Mouse (Mus musculus): ENCODE measurements at regions not wholly inside any gene's neighbourhood (a gene's known extent, or its start where the extent isn't known, plus 50 kb on each side); places are given as distances from the start of the nearest gene placed in this dataset.

DNA sequence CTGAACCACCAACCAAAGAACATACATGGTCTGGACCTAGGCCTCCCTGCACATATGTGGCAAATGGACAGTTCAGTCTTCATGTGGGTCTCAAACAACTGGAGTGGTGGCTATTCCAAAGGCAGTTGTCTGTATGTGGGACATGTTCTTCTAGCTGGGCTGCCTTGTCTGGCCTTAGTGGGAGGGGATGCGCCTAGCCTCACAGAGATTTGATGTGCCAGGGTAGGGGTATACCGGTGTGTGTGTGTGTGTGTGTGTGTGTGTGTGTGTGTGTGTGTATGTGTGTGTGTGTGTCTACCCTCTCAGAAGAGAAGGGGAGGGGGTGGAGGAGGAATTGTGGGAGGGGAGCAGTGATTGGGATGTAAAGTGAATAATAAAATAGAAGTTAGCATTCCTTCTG lies 344.0 kb downstream of the Dhx35 start:
- no peak for DNase-seq (ENCODE audit: low spot score in 2 of 2)

- no peak for DNase-seq (ENCODE audit: low spot score in 2 of 2)
Measured at GRCm38 (mm10) chr2:159145980-159146379, 351.4 kb downstream of the Dhx35 start.

DNA sequence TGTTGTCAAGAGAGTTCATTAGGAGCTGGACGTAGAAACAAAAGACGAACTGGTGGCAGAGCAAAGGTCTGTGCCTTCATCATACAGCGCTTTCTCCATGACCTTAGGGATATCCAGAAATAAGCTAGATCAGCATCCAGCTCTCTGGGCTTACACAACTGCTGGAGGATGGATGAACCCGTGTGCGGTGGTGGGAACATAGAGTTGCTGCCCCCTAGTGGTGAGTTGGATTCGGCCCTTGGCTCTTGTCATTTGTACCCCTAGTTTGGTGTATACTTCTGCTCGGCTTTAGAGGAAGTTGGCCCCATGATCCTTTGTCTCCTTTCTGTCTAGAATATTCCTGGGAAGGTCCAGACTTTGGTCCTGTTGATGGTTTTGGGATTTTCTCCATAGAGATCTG lies 369.4 kb downstream of the Dhx35 start:
- no peak for DNase-seq (ENCODE audit: low spot score in 2 of 2)

DNA sequence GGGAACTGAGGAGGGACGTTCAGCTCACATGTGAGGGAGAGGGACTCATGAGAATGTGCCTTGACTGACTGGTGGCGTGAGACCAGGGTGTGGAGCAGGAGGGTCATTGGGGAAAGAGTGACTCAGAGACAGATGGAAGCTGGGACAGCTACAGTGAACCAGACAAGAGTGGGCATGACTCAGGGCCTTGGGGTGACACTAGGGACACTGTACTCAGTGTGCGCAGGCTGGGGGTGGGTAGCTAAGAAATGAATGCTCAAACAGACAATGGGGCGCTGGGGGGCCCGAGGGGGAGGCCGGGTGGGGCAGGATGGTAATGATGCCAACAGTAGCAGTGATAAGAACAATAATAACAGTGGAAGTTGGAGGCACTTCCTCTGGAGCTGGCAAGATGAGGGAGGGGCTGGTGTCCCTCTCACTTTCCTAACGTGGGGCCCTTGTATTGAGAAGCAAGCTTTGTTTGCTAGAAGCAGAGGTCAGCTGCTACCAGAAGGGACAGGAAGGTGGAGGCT lies 374.0 kb downstream of the Dhx35 start:
- DNase-seq (ENCODE audit: low spot score in 2 of 2), result no peak

- DNase-seq (ENCODE audit: low spot score in 2 of 2), result no peak
Measured at GRCm38 (mm10) chr2:159196156-159196555, 401.5 kb downstream of the Dhx35 start.

DNA sequence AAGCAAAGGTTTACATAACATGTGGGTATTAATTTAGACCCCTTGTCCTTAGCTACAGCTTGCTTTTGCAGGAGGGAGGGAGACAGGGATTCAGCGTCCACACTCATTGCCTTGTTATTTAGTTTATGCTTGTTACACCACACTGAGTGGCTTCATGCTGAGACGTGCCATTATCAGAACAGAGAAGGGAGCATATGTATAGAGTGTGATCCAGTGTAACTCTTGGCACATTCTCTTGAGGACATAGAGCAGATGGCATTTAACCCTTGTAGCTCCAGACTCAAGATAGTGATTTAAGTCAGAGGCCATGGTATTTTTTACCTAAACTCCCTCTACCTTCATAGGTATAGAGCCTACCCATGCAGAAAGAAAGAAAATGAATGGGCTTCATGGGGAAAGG lies 437.7 kb downstream of the Dhx35 start:
- DNase-seq (ENCODE audit: low spot score in 2 of 2), result no peak

- no peak for DNase-seq (ENCODE audit: low spot score in 2 of 2)
Measured at GRCm38 (mm10) chr2:159235000-159235399, 440.4 kb downstream of the Dhx35 start.

DNA sequence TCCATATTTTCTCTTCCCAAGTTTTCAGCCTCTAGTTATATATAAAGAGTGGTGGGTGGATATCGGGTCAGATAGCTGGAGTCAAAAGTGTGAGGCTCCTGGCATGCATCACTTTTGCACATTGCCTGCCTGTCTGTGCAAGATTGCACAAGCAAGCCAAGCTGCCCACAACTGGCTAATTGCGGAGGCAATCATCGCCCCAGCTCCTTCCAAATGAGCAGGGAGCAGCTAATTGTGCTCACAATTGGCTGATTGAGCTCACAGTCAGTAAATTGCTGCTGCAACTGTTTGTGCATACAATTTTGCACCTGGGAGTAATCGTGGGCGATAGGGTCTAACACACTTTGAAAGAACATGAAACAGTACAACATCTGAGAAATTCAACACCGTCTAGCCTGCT lies 455.5 kb downstream of the Dhx35 start:
- no peak for DNase-seq (ENCODE audit: low spot score in 2 of 2)

- DNase-seq (ENCODE audit: low spot score in 2 of 2), result no peak
Measured at GRCm38 (mm10) chr2:159250993-159251665, 456.5 kb downstream of the Dhx35 start.

DNA sequence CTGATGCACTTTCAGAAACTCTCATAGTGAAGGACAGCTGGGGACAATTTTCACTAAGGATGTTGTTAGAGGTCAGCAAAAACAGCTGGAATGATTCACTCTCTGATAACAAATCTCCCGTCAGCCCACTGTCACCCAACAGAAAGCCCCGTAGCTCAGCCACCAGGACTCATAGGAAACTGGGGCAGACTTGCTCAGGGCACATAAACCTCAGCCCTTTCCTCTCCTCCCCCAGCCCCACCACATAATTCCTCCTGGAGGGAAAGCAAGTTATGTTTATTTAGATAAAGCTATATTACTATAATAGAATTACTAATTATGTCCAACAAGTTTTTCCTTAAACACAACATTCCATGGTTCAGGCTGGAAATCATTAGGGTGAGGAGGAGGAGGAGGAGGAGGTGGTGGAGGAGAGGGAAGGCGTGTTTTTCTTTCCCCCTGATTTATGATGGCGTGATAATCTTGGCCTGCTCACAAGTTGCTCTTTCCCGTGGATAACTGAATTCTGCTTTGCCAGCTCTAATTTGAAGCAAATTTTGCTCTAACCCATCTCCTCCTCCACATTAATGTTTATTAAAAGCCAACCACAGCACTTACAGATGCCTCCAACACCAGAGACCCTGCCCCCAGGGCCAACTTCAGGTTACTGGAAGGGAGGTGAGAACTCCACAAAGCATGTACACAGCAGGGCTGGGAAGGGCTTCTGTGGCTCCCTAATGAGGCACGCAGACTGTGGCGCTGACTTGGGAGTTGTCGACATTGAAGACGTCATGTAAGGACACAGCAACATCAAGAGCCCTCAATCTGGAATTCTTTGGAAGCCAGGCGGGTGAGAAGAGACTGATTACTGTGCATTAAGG lies 475.8 kb downstream of the Dhx35 start:
- DNase-seq (ENCODE audit: low spot score in 2 of 2), result no peak

DNA sequence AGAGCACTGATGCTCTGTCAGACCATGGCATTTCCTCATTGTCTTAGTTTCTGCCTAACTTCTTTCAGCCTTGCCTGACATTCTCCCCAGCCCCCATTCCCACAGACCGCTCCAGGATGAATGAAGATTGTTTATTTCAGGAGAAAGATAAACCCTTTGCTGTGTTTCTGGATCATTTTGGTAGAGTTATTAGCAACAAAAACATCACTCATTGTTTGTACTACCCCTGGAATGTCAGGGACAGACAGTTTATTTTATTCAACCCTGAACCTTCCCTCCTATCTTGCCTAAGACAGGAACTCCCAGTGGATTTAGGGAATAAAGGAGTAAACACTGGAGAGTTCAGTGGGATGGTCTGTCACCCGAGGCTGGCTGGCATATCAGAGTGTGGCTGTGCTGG lies 484.3 kb downstream of the Dhx35 start:
- DNase-seq (ENCODE audit: low spot score in 2 of 2), result no peak

DNA sequence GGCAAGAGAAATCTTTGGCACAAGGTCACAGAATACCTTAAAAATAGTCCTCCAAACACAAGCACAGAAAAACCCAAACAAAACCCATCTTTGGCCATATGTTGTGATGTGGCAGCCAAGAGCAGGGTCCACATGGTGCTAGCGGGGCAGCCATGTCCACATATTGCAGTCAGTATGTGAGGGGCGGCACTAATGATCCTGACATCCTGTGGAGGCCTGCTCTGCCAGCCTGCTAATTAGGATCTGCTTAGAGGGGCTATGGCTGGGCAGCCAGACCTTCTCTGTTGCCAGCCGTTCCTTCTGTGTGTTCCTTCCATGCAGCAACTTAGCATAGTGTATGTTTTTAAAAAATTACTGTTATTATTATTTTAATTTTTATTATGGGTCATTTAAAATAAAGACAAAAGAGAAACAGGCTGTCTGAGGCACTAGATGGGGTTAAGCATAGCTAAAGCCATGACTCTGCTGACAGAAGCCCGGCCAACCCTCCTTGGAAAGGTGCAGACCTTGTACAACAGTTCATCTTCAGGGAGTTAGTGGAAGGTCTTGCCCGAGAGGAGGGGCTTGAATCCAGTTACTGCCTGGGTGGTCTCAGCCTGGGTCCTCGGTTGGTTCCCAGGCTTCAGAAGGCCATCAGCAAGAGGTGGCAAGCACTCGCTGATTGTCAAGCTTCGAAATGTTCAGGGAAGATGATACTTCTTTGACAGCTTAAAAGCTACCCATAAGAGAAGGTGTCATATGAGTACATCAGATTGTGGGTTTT lies 487.1 kb downstream of the Dhx35 start:
- no peak for DNase-seq (ENCODE audit: low spot score in 2 of 2)

- no peak for DNase-seq (ENCODE audit: low spot score in 2 of 2)
Measured at GRCm38 (mm10) chr2:159284100-159284499, 489.5 kb downstream of the Dhx35 start.

DNA sequence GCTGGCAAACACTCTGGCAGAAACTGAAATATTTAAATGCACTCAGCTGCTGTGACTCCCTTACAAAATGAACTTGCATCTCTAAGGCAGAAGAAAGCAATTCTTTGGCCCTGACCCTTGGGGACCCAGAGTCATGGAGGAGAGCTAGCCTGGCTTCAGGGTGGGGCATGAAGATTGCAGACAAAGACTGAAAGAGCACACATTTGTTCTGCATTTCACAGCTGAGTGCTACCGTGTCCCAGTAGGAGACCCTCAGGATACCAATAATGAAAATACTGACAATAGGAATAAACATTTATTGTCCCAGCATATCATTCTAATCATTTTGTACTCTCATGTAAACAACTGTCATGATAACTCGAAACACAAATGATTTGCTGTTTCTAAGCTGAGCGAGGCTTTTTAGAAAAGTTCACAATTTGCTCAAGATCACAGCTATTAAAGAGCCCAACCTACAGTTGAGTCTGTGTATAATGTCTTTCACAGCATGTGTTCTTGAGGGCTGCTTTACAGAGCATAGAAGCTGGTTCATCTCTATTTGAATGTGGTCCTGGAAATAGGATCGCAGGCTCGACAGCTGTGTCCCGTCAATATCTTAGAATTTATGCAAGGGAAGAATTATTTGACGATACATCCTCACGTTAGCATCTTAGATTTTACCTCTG lies 490.1 kb downstream of the Dhx35 start:
- no peak for DNase-seq (ENCODE audit: low spot score in 2 of 2)

DNA sequence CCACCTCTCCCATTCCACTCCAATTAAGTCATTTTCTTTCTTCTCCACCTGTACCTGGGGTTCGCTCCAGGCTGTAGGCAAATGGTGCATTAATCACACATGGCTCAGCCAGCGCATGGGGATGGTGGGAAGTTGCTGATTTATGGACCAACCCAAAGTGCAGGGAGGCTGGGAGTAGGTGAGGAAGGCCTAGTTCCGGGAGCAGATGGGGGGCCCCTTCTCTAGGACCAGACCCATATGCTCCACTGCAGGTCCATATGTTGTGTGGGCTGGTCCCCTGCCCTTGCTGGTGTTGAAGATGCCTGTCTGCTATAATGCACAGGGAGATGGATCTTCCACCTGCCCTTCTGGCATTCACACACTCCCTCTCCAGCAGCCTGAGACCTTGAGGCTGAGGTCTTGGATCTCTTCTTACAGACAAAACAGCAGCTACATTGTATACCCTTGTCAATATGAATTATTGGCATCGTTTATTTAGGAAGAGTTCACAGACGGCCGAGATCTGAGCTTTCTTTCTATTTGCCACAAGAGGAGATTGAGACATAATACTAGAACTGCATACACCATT lies 493.5 kb downstream of the Dhx35 start:
- no peak for DNase-seq (ENCODE audit: low spot score in 2 of 2)

GRCm38 (mm10) chr2:159290081-159290480 lies 495.5 kb downstream of the Dhx35 start:
- DNase-seq (ENCODE audit: low spot score in 2 of 2), result no peak

GRCm38 (mm10) chr2:159307001-159307400 lies 512.4 kb downstream of the Dhx35 start:
- DNase-seq (ENCODE audit: low spot score in 2 of 2), result no peak

DNA sequence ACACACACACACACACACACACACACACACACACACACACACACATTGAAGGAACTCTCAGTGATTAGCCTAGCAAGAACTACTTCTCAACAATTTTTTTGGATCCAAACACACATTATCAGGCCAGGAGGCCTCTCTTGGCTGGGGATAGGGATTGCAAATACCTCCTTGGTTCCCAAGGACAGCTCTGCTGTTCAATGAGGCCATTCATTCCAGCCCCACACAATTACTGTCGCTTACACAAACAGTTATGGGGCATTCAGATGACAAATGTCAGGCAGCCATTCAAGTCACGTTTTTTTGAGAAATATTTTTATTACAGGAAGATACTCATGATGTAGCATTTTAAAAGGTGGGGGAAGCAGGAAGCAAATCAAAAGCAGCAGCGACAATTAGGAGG lies 540.1 kb downstream of the Dhx35 start:
- no peak for DNase-seq (ENCODE audit: low spot score in 2 of 2)

GRCm38 (mm10) chr2:159336646-159337045 lies 542.0 kb downstream of the Dhx35 start:
- DNase-seq (ENCODE audit: low spot score in 2 of 2), result no peak

DNA sequence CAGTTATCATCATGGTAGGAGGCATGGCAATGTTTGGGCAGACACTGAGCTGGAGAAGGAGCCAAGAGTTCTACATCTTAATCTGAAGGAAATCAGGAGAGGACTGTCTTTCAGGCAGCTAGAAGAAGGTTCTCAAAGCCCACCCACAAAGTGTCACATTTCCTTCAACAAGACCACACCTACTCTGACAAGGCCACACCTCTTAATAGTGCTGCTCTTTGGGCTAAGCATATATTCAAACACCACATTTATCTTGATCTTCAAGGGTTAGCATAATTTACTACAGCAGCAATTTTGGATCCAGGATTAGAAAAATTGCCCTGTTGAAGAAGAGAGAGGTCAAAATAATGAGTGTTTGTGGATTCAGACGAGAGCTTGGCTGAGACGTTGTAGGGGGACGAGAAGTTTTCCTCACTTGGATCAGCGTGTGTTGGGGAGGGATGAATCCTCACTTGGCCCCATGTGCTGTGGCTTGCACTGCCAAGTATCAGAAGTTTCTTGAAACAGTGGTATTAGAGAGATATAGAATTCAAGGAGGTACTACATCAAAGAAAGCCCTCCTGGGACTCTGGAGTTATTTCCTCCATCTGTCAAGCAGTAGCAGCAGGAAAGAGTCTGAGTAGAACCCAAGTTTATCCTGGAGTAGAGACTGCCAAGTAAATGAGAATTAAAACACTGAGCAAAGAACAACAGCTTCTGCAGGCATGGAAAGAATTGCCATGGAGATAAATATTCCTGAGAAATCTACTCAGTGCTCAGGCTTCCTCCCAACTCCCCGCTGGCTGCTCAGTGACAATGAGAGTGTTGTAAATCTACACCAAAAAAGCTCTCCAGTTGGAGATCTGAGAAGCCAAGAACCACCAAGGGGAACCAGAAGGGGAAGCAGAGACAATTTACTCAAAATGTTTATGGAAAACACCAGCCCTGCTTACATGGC lies 549.3 kb downstream of the Dhx35 start:
- no peak for DNase-seq (ENCODE audit: low spot score in 2 of 2)

Data from spleen, postnatal 36 days (tissue).